Mouse (Mus musculus) heart, embryonic 13.5 days (tissue): ENCODE data around the gene Trim13. TPM values are rescaled to one million over a fixed set of nuclear protein-coding genes. Genes with fewer than 3 reads are reported as not detected.

Experiments used
- microRNA counts: library from miRNA; unstranded; fragments of <30 nt; microRNA quantifications from one replicate; lab custom pipeline; 2016
- microRNA-seq: library from miRNA; unstranded; fragments of <30 nt; microRNA quantifications from one replicate; pipeline ENCODE4, GENCODE M21; 2016
- polyA plus RNA-seq: library from polyadenylated mRNA; unstranded; fragments of >200 nt; fragmentation: Nextera tagmentation; extraction: Ambion mirVana; gene quantifications from 2 replicates; pipeline ENCODE4 v1.2.1, GENCODE M21; 2015

The Trim13 gene
- polyA plus RNA-seq, 1 experiment from 2014 or later, result 13.0 TPM

MicroRNA genes within 50 kb of the gene (microRNA counts, 519-probe panel; counts per million panel counts)
- microRNA mmu-miR-15a (lab: Ali Mortazavi, UCI) (6,026 counts per million, percentile 93 among the panel's probes with 10 or more counts), microRNA mmu-miR-16 (lab: Ali Mortazavi, UCI) (7,705 counts per million, percentile 100 among the panel's probes with 10 or more counts)

Small RNA genes lying within 50 kb of the gene (microRNA-seq; reads per million reads assigned to microRNA genes)
- gene Mir15a (1,992 reads per million, percentile 84 among the genes with 10 or more reads in this experiment), gene Mir16-1 (1,510 reads per million, percentile 83 among the genes with 10 or more reads in this experiment)

Other genes with a start within 250 kb of the Trim13 start
- gene Ebpl, start 237.8 kb upstream of the Trim13 start, polyA plus RNA-seq, result 4.7 and 6.0 TPM in 2 replicates
- 30.1 and 30.7 TPM in 2 replicates for gene Kpna3, start 158.4 kb upstream of the Trim13 start, polyA plus RNA-seq
- gene Spryd7, start 41.4 kb upstream of the Trim13 start, polyA plus RNA-seq, result 21.3 and 22.8 TPM in 2 replicates
- 0.32 and 0.48 TPM in 2 replicates for gene Kcnrg, start 9.2 kb downstream of the Trim13 start, polyA plus RNA-seq